Mouse (Mus musculus): Measurements from ENCODE around the gene 6030408B16Rik. TPM values are rescaled to one million over a fixed set of nuclear protein-coding genes. Genes with fewer than 3 reads are reported as not detected.

Gene 6030408B16Rik
- polyA plus RNA-seq, 1 experiment from 2014 or later: 0.83 TPM

GRCm38 (mm10) chr15:101341797-101342515, 48.9 kb downstream of the 6030408B16Rik start:
- Histone ChIP-seq H3K9ac (no peak overlapping the region), H3K36me3 (no peaks in the 10 kb centered on the region), H3K4me2 (no peak overlapping the region), H3K4me3 (no peak overlapping the region), H3K4me1 (replicated peaks) (peaks cover 3% of the 10 kb centered on the region; the same call in 1 of the 2 replicates), H3K27me3 (replicated peaks) (no peaks in the 10 kb centered on the region; the same call in 1 of the 2 replicates), H3K27ac (ENCODE audit: poor library complexity, severe bottlenecking) (no peak overlapping the region), H3K9me3 (replicated peaks) (no peaks in the 10 kb centered on the region)
- WGBS: 60% methylated on average over 5 of the region's 5 CpGs
- ATAC-seq (ENCODE audit: insufficient number of reproducible peaks, low FRiP score): no peak

Other genes with a start within 250 kb of the 6030408B16Rik start
- not detected in 2 replicates for gene Gm47841, start 245.8 kb upstream of the 6030408B16Rik start, polyA plus RNA-seq (2016; fragmentation: Nextera tagmentation; extraction: Ambion mirVana)
- gene Fignl2, start 214.6 kb upstream of the 6030408B16Rik start, polyA plus RNA-seq (2016; fragmentation: Nextera tagmentation; extraction: Ambion mirVana): 0.10 and 0.15 TPM in 2 replicates
- gene Ankrd33, start 177.5 kb upstream of the 6030408B16Rik start, polyA plus RNA-seq (2016; fragmentation: Nextera tagmentation; extraction: Ambion mirVana): not detected in 2 replicates
- gene Acvrl1, start 164.7 kb upstream of the 6030408B16Rik start, polyA plus RNA-seq (2016; fragmentation: Nextera tagmentation; extraction: Ambion mirVana): 3.1 and 3.6 TPM in 2 replicates
- gene Acvr1b, start 119.1 kb upstream of the 6030408B16Rik start, polyA plus RNA-seq (2016; fragmentation: Nextera tagmentation; extraction: Ambion mirVana): 6.8 TPM in 2 replicates
- 6.6 and 7.3 TPM in 2 replicates for gene Grasp, start 69.0 kb upstream of the 6030408B16Rik start, polyA plus RNA-seq (2016; fragmentation: Nextera tagmentation; extraction: Ambion mirVana)
- 14.4 and 17.4 TPM in 2 replicates for gene Nr4a1, start 38.9 kb upstream of the 6030408B16Rik start, polyA plus RNA-seq (2016; fragmentation: Nextera tagmentation; extraction: Ambion mirVana)
- 46.6 and 49.7 TPM in 2 replicates for gene Atg101, start 8.9 kb upstream of the 6030408B16Rik start, polyA plus RNA-seq (2016; fragmentation: Nextera tagmentation; extraction: Ambion mirVana)
- 7.0 and 7.5 TPM in 2 replicates for gene Krt80, start 77.0 kb downstream of the 6030408B16Rik start, polyA plus RNA-seq (2016; fragmentation: Nextera tagmentation; extraction: Ambion mirVana)
- gene Krt7, start 117.8 kb downstream of the 6030408B16Rik start, polyA plus RNA-seq (2016; fragmentation: Nextera tagmentation; extraction: Ambion mirVana): 25.1 TPM in 2 replicates
- not detected in 2 replicates for gene Krt87, start 145.6 kb downstream of the 6030408B16Rik start, polyA plus RNA-seq (2016; fragmentation: Nextera tagmentation; extraction: Ambion mirVana)
- not detected in 2 replicates for gene Krt88, start 154.5 kb downstream of the 6030408B16Rik start, polyA plus RNA-seq (2016; fragmentation: Nextera tagmentation; extraction: Ambion mirVana)
- gene Krt81, start 170.5 kb downstream of the 6030408B16Rik start, polyA plus RNA-seq (2016; fragmentation: Nextera tagmentation; extraction: Ambion mirVana): not detected in 2 replicates
- not detected in 2 replicates for gene Krt86, start 180.3 kb downstream of the 6030408B16Rik start, polyA plus RNA-seq (2016; fragmentation: Nextera tagmentation; extraction: Ambion mirVana)
- gene Krt83, start 198.3 kb downstream of the 6030408B16Rik start, polyA plus RNA-seq (2016; fragmentation: Nextera tagmentation; extraction: Ambion mirVana): not detected in 2 replicates
- not detected in 2 replicates for gene Gm49425, start 224.0 kb downstream of the 6030408B16Rik start, polyA plus RNA-seq (2016; fragmentation: Nextera tagmentation; extraction: Ambion mirVana)
- gene Krt84, start 239.6 kb downstream of the 6030408B16Rik start, polyA plus RNA-seq (2016; fragmentation: Nextera tagmentation; extraction: Ambion mirVana): not detected in 2 replicates

All from heart, embryonic 12.5 days (tissue).